In the genomic region with DNA sequence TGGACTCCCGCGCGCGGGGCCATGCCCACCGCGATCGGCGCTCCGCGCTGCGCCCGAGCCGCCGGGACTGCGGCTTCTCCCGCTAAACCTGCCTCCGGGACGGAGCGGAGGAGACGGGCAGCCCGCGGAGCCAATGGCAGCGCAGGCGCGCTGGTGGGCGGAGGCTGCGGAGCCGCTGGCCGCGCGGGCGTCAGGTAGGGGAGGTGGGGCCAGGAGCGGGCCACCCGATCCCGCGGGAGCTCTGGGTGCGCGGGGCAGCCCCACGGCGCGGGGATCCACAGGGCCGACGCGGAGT, we compare ENCODE assay signal across 7 mouse cellular contexts. TPM values are rescaled to one million over a fixed set of nuclear protein-coding genes. Genes with fewer than 3 reads are reported as not detected.
A peak's percentile ranks its signal among the peaks of the same experiment; 100 is the strongest.
DNase-seq lines count a peak whose midpoint lies in the region; ATAC-seq and TF ChIP-seq lines count a peak whose summit lies in the region.

Gene Mast4, minus strand, starts transcription at position 106 of the 295 bp plus-strand sequence.

- peak within 1 kb of the TSS; percentile 55 for H3K9ac ChIP-seq in embryonic facial prominence, embryonic 11.5 days (replicated peaks; ENCODE audit: low read length)
- peak within 1 kb of the TSS; percentile 71 for H3K9ac ChIP-seq in midbrain, embryonic 13.5 days (replicated peaks)

- peak within 1 kb of the TSS; percentile 93 for H3K4me2 ChIP-seq in embryonic facial prominence, embryonic 11.5 days (ENCODE audit: low read depth, low read length)
- peak within 1 kb of the TSS; percentile 96 for H3K4me2 ChIP-seq in midbrain, embryonic 13.5 days (replicated peaks)

- DNase-seq in embryonic facial prominence, embryonic 11.5 days (ENCODE audit: low spot score): peak; percentile 88
- DNase-seq in heart, adult 18-20 months: peak; percentile 92
- peak; percentile 89 for DNase-seq in kidney, adult 11 months
- DNase-seq in limb, embryonic 10.5 days (ENCODE audit: low spot score): peak; percentile 89
- peak; percentile 21 to 65 for DNase-seq in spleen, postnatal 4 days (ENCODE audit: low spot score in 2 of 2)

- no peak within 1 kb of the TSS; the same call in 1 of the 2 replicates for H3K27ac ChIP-seq in bone marrow, adult 2 months (ENCODE audit: control insufficient read depth, insufficient read depth, low read depth, low read length, poor library complexity)
- no peak within 1 kb of the TSS for H3K27ac ChIP-seq in embryonic facial prominence, embryonic 11.5 days (replicated peaks; ENCODE audit: low read depth, low read length)
- H3K27ac ChIP-seq in limb, embryonic 10.5 days: peak within 1 kb of the TSS; percentile 70
- no peak within 1 kb of the TSS for H3K27ac ChIP-seq in midbrain, embryonic 13.5 days

- H3K9me3 ChIP-seq in embryonic facial prominence, embryonic 11.5 days (replicated peaks; ENCODE audit: control insufficient read depth, low read length): no peaks in the 10 kb centered on the region
- H3K9me3 ChIP-seq in limb, embryonic 10.5 days (replicated peaks): no peaks in the 10 kb centered on the region
- no peaks in the 10 kb centered on the region for H3K9me3 ChIP-seq in midbrain, embryonic 13.5 days

- no peaks in the 10 kb centered on the region for H3K36me3 ChIP-seq in embryonic facial prominence, embryonic 11.5 days (replicated peaks; ENCODE audit: control insufficient read depth, insufficient read depth, low read depth, low read length)
- no peaks in the 10 kb centered on the region for H3K36me3 ChIP-seq in limb, embryonic 10.5 days
- no peaks in the 10 kb centered on the region for H3K36me3 ChIP-seq in midbrain, embryonic 13.5 days

- TF ChIP-seq CTCF in bone marrow, adult 2 months (IDR thresholded peaks at IDR 0.05; ENCODE audit: control insufficient read depth, insufficient read depth, low read length): no peak

- peak within 1 kb of the TSS; percentile 2 for H3K4me3 ChIP-seq in bone marrow, adult 2 months (replicated peaks; ENCODE audit: control insufficient read depth, low read depth, low read length)
- peak within 1 kb of the TSS; percentile 74 for H3K4me3 ChIP-seq in embryonic facial prominence, embryonic 11.5 days (ENCODE audit: low read depth, low read length)
- peak within 1 kb of the TSS; percentile 68 for H3K4me3 ChIP-seq in limb, embryonic 10.5 days
- H3K4me3 ChIP-seq in midbrain, embryonic 13.5 days (replicated peaks): peak within 1 kb of the TSS; percentile 75

- no peak for TF ChIP-seq POLR2A in bone marrow, adult 2 months (IDR thresholded peaks at IDR 0.05; ENCODE audit: borderline replicate concordance, control insufficient read depth, low read depth, low read length)

- H3K4me1 ChIP-seq in bone marrow, adult 2 months (ENCODE audit: control insufficient read depth, insufficient read depth, low read length): no peaks in the 10 kb centered on the region
- no peaks in the 10 kb centered on the region; the same call in 1 of the 2 replicates for H3K4me1 ChIP-seq in embryonic facial prominence, embryonic 11.5 days (ENCODE audit: control insufficient read depth, insufficient read depth, low read length)
- H3K4me1 ChIP-seq in limb, embryonic 10.5 days: peaks cover 32% of the 10 kb centered on the region
- H3K4me1 ChIP-seq in midbrain, embryonic 13.5 days (replicated peaks): peaks cover 27% of the 10 kb centered on the region

- H3K27me3 ChIP-seq in embryonic facial prominence, embryonic 11.5 days (ENCODE audit: control insufficient read depth, insufficient read depth, low read length): peaks cover 23% of the 10 kb centered on the region
- peaks cover 72% of the 10 kb centered on the region for H3K27me3 ChIP-seq in limb, embryonic 10.5 days (ENCODE audit: low read depth, poor library complexity, severe bottlenecking)
- H3K27me3 ChIP-seq in midbrain, embryonic 13.5 days: peaks cover 46% of the 10 kb centered on the region

- under 1% methylated on average over 44 of the region's 44 CpGs for WGBS in bone marrow, adult 2 months
- under 1% methylated on average over 41 of the region's 44 CpGs for WGBS in embryonic facial prominence, embryonic 11.5 days
- WGBS in limb, embryonic 10.5 days: 0% methylated on average over 44 of the region's 44 CpGs
- under 1% methylated on average over 41 of the region's 44 CpGs for WGBS in midbrain, embryonic 13.5 days

- ATAC-seq in embryonic facial prominence, embryonic 11.5 days (replicated peaks; ENCODE audit: insufficient number of reproducible peaks, low FRiP score, low TSS enrichment, low read depth): peak; percentile 93
- peak; percentile 97 for ATAC-seq in midbrain, embryonic 13.5 days

RNA-seq across cellular contexts. Expression of gene Mast4, which starts in this region (rescaled TPM):
- polyA plus RNA-seq in bone marrow, adult 2 months (2011; ENCODE audit: insufficient read depth, insufficient read length, low replicate concordance, missing spikeins): 6.1 and 6.7 TPM in 2 replicates
- polyA plus RNA-seq in embryonic facial prominence, embryonic 11.5 days (2014; fragmentation: Nextera tagmentation; extraction: Ambion mirVana): 17.1 and 21.5 TPM in 2 replicates
- total RNA-seq in heart, adult 18-20 months (2021): 10 to 100 TPM; 21.4 to 30.3 TPM
- polyA plus RNA-seq in limb, embryonic 10.5 days (2016; fragmentation: Nextera tagmentation; extraction: Ambion mirVana): 16.8 and 21.5 TPM in 2 replicates
- polyA plus RNA-seq in midbrain, embryonic 13.5 days (2015; fragmentation: Nextera tagmentation; extraction: Ambion mirVana): 31.4 and 33.4 TPM in 2 replicates

Comparison
In these comparisons a context has a peak if more than half of its experiments do, and no peak if none do; other contexts are left out.
1. H3K4me3 ChIP-seq: peak in every context shown above with its lines; median percentile 75 in midbrain, embryonic 13.5 days; 74 in embryonic facial prominence, embryonic 11.5 days; 68 in limb, embryonic 10.5 days; 2 in bone marrow, adult 2 months.